ENCODE assay signal across 14 mouse cellular contexts in genomic region chr19:23089761-23090514, GRCm38 (mm10). TPM values are rescaled to one million over a fixed set of nuclear protein-coding genes. Genes with fewer than 3 reads are reported as not detected.
DNase-seq lines count a peak whose midpoint lies in the region; ATAC-seq lines count a peak whose summit lies in the region.
"Had no signal": no experiment of that assay in that cellular context is flagged by ENCODE, and none has a peak within 500 bp of the region (broad histone marks: within the 10 kb centered on the region; RNA-seq: fewer than 3 reads in every experiment).

No protein-coding gene starts in this region.

- H3K4me3 ChIP-seq in forebrain, embryonic 14.5 days (ENCODE audit: low read depth, low read length), result no peak overlapping the region
- H3K4me3 ChIP-seq: embryonic facial prominence, embryonic 15.5 days; hindbrain, embryonic 15.5 days; neural tube, embryonic 13.5 days had no signal

- no peaks in the 10 kb centered on the region for H3K9me3 ChIP-seq in forebrain, embryonic 14.5 days (replicated peaks; ENCODE audit: control insufficient read depth, low read length)
- H3K9me3 ChIP-seq: embryonic facial prominence, embryonic 15.5 days; hindbrain, embryonic 15.5 days; neural tube, embryonic 13.5 days had no signal

- intact Hi-C loops in left cerebral cortex, postnatal 10 days (cut with DNase I), result no loop called here

- DNase-seq in kidney, adult 11 months, result peak; percentile 14
- DNase-seq in kidney, adult 9 months, result no peak
- DNase-seq in ES-CJ7 (ENCODE audit: low read depth, low spot score), result peak; percentile 96
- DNase-seq in adrenal gland, adult 8-10 months, result peak; percentile 10
- DNase-seq in gonadal fat pad, adult 2 months (ENCODE audit: low read depth), result peak; percentile 4
- DNase-seq in left cerebral cortex, postnatal 10 days (ENCODE audit: extremely low spot score in 1 of 2, low spot score in 2 of 2), result no peak
- no peak for DNase-seq in forebrain, embryonic 14.5 days (ENCODE audit: low spot score)
- no peak for DNase-seq in layer of hippocampus, postnatal 14 days (ENCODE audit: low spot score in 2 of 2)
- DNase-seq: liver, postnatal 0 days; midbrain, embryonic 14.5 days; right cerebral cortex, adult 18-20 months had no signal

- H3K4me1 ChIP-seq in forebrain, embryonic 14.5 days (ENCODE audit: control insufficient read depth, insufficient read depth, low read length), result no peaks in the 10 kb centered on the region
- H3K4me1 ChIP-seq: embryonic facial prominence, embryonic 15.5 days; hindbrain, embryonic 15.5 days; neural tube, embryonic 13.5 days had no signal

- H3K27me3 ChIP-seq in forebrain, embryonic 14.5 days (replicated peaks; ENCODE audit: control insufficient read depth, insufficient read depth, low read length), result no peaks in the 10 kb centered on the region
- H3K27me3 ChIP-seq: embryonic facial prominence, embryonic 15.5 days; hindbrain, embryonic 15.5 days; neural tube, embryonic 13.5 days had no signal

- H3K9ac ChIP-seq in forebrain, embryonic 14.5 days (ENCODE audit: low read length), result no peak overlapping the region
- H3K9ac ChIP-seq: embryonic facial prominence, embryonic 15.5 days; hindbrain, embryonic 15.5 days; liver, postnatal 0 days; neural tube, embryonic 13.5 days had no signal

- ATAC-seq in forebrain, embryonic 14.5 days, result no peak
- ATAC-seq: liver, postnatal 0 days had no signal

- 88% methylated on average over 8 of the region's 8 CpGs for WGBS in forebrain, embryonic 14.5 days

- no peak overlapping the region for H3K4me2 ChIP-seq in forebrain, embryonic 14.5 days (ENCODE audit: low read length)
- H3K4me2 ChIP-seq: embryonic facial prominence, embryonic 15.5 days; hindbrain, embryonic 15.5 days; neural tube, embryonic 13.5 days had no signal

- no peaks in the 10 kb centered on the region for H3K36me3 ChIP-seq in forebrain, embryonic 14.5 days (ENCODE audit: control insufficient read depth, insufficient read depth, low read length)
- H3K36me3 ChIP-seq: embryonic facial prominence, embryonic 15.5 days; hindbrain, embryonic 15.5 days; neural tube, embryonic 13.5 days had no signal

- H3K27ac ChIP-seq in forebrain, embryonic 14.5 days (ENCODE audit: low read depth, low read length), result no peak overlapping the region
- H3K27ac ChIP-seq: embryonic facial prominence, embryonic 15.5 days; hindbrain, embryonic 15.5 days; neural tube, embryonic 13.5 days had no signal

RNA-seq across cellular contexts. Expression of gene Klf9, which starts 51.1 kb away (rescaled TPM):
- total RNA-seq in adrenal gland, adult 8-10 months (2022), result 10 to 100 TPM; 57.6 to 89.0 (median 71.0) TPM
- 29.3 and 35.6 TPM in 2 replicates for polyA plus RNA-seq in gonadal fat pad, adult 2 months (2012; rRNA removed)
- 100 to 1,000 TPM; 150 to 182 TPM for total RNA-seq in left cerebral cortex, postnatal 10 days (2021)
- polyA plus RNA-seq in forebrain, embryonic 14.5 days (2014; fragmentation: Nextera tagmentation; extraction: Ambion mirVana), result 0.97 and 1.1 TPM in 2 replicates
- 100 to 1,000 TPM; 185 to 203 TPM for total RNA-seq in layer of hippocampus, postnatal 14 days (2021)

Comparison
In these comparisons a context has a peak if more than half of its experiments do, and no peak if none do; other contexts are left out.
1. DNase-seq: peak in kidney, adult 11 months (single experiment), ES-CJ7 (single experiment), adrenal gland, adult 8-10 months (single experiment) and gonadal fat pad, adult 2 months (single experiment); none in kidney, adult 9 months (single experiment), left cerebral cortex, postnatal 10 days (0 of 2), forebrain, embryonic 14.5 days (single experiment) and layer of hippocampus, postnatal 14 days (0 of 2).